Mouse (Mus musculus): Measurements from ENCODE around the gene Rsc1a1. TPM values are rescaled to one million over a fixed set of nuclear protein-coding genes. Genes with fewer than 3 reads are reported as not detected.

Rsc1a1 gene
- polyA plus RNA-seq, 1 experiment, result 14.1 TPM

- DNase-seq, result no peak
- 94% methylated on average over 11 of the region's 11 CpGs for WGBS
- no peak for TF ChIP-seq POLR2A (IDR thresholded peaks at IDR 0.05; ENCODE audit: borderline replicate concordance, extremely low read depth, low read depth, low read length)
- TF ChIP-seq CTCF (IDR thresholded peaks at IDR 0.05; ENCODE audit: insufficient read depth, low read length), result no peak
- no peak overlapping the region for H3K4me3 ChIP-seq (replicated peaks; ENCODE audit: extremely low read depth, low read depth, low read length)
- peaks cover 6% of the 10 kb centered on the region for H3K4me1 ChIP-seq (ENCODE audit: control insufficient read depth, insufficient read depth, low read length)
Observed at GRCm38 (mm10) chr4:141660884-141661283, 24.5 kb downstream of the Rsc1a1 start.

- WGBS, result 69% methylated on average over 4 of the region's 4 CpGs
- TF ChIP-seq CTCF (IDR thresholded peaks at IDR 0.05; ENCODE audit: insufficient read depth, low read length) (peak; percentile 27; the same call in 1 of the 2 replicates), POLR2A (IDR thresholded peaks at IDR 0.05; ENCODE audit: borderline replicate concordance, extremely low read depth, low read depth, low read length) (no peak)
- Histone ChIP-seq H3K4me1 (ENCODE audit: control insufficient read depth, insufficient read depth, low read length) (peaks cover 6% of the 10 kb centered on the region), H3K4me3 (replicated peaks; ENCODE audit: extremely low read depth, low read depth, low read length) (no peak overlapping the region)
- DNase-seq, result no peak
Observed at GRCm38 (mm10) chr4:141659739-141660138, 25.7 kb downstream of the Rsc1a1 start.

- H3K4me1 ChIP-seq (ENCODE audit: control insufficient read depth, insufficient read depth, low read length), result peaks cover 6% of the 10 kb centered on the region
- H3K4me3 ChIP-seq (replicated peaks; ENCODE audit: extremely low read depth, low read depth, low read length), result no peak overlapping the region
- 77% methylated on average over 6 of the region's 6 CpGs for WGBS
- no peak for DNase-seq
- TF ChIP-seq POLR2A (IDR thresholded peaks at IDR 0.05; ENCODE audit: borderline replicate concordance, extremely low read depth, low read depth, low read length) (no peak), CTCF (IDR thresholded peaks at IDR 0.05; ENCODE audit: insufficient read depth, low read length) (no peak)
Observed at GRCm38 (mm10) chr4:141658846-141659484, 26.4 kb downstream of the Rsc1a1 start.

GRCm38 (mm10) chr4:141656932-141657331, 28.5 kb downstream of the Rsc1a1 start:
- TF ChIP-seq POLR2A (IDR thresholded peaks at IDR 0.05; ENCODE audit: borderline replicate concordance, extremely low read depth, low read depth, low read length) (no peak), CTCF (IDR thresholded peaks at IDR 0.05; ENCODE audit: insufficient read depth, low read length) (no peak)
- Histone ChIP-seq H3K4me3 (replicated peaks; ENCODE audit: extremely low read depth, low read depth, low read length) (no peak overlapping the region), H3K4me1 (ENCODE audit: control insufficient read depth, insufficient read depth, low read length) (no peaks in the 10 kb centered on the region; the same call in 1 of the 2 replicates)
- no peak for DNase-seq
- 74% methylated on average over 8 of the region's 8 CpGs for WGBS

GRCm38 (mm10) chr4:141655908-141656608, 29.3 kb downstream of the Rsc1a1 start:
- 54% methylated on average over 12 of the region's 12 CpGs for WGBS
- DNase-seq, result peak; percentile 45
- no peak overlapping the region for H3K4me3 ChIP-seq (replicated peaks; ENCODE audit: extremely low read depth, low read depth, low read length)
- no peaks in the 10 kb centered on the region; the same call in 1 of the 2 replicates for H3K4me1 ChIP-seq (ENCODE audit: control insufficient read depth, insufficient read depth, low read length)
- TF ChIP-seq CTCF (IDR thresholded peaks at IDR 0.05; ENCODE audit: insufficient read depth, low read length) (no peak), POLR2A (IDR thresholded peaks at IDR 0.05; ENCODE audit: borderline replicate concordance, extremely low read depth, low read depth, low read length) (no peak)

GRCm38 (mm10) chr4:141654509-141654908, 30.9 kb downstream of the Rsc1a1 start:
- DNase-seq, result no peak
- no peak for TF ChIP-seq CTCF (IDR thresholded peaks at IDR 0.05; ENCODE audit: insufficient read depth, low read length)
- no peak for TF ChIP-seq POLR2A (IDR thresholded peaks at IDR 0.05; ENCODE audit: borderline replicate concordance, extremely low read depth, low read depth, low read length)
- WGBS, result 70% methylated on average over 6 of the region's 6 CpGs
- no peak overlapping the region for H3K4me3 ChIP-seq (replicated peaks; ENCODE audit: extremely low read depth, low read depth, low read length)
- no peaks in the 10 kb centered on the region; the same call in 1 of the 2 replicates for H3K4me1 ChIP-seq (ENCODE audit: control insufficient read depth, insufficient read depth, low read length)

GRCm38 (mm10) chr4:141653813-141654212, 31.6 kb downstream of the Rsc1a1 start:
- no peak overlapping the region for H3K4me3 ChIP-seq (replicated peaks; ENCODE audit: extremely low read depth, low read depth, low read length)
- DNase-seq, result peak; percentile 41
- 72% methylated on average over 13 of the region's 13 CpGs for WGBS

GRCm38 (mm10) chr4:141653044-141653443, 32.4 kb downstream of the Rsc1a1 start:
- 68% methylated on average over 8 of the region's 8 CpGs for WGBS

More at GRCm38 (mm10) chr4:141653813-141654212, 31.6 kb downstream of the Rsc1a1 start:
- TF ChIP-seq POLR2A (IDR thresholded peaks at IDR 0.05; ENCODE audit: borderline replicate concordance, extremely low read depth, low read depth, low read length) (no peak), CTCF (IDR thresholded peaks at IDR 0.05; ENCODE audit: insufficient read depth, low read length) (no peak)
- no peaks in the 10 kb centered on the region; the same call in 1 of the 2 replicates for H3K4me1 ChIP-seq (ENCODE audit: control insufficient read depth, insufficient read depth, low read length)

GRCm38 (mm10) chr4:141651944-141652343, 33.5 kb downstream of the Rsc1a1 start:
- no peaks in the 10 kb centered on the region; the same call in 1 of the 2 replicates for H3K4me1 ChIP-seq (ENCODE audit: control insufficient read depth, insufficient read depth, low read length)
- 80% methylated on average over 10 of the region's 10 CpGs for WGBS
- no peak for TF ChIP-seq POLR2A (IDR thresholded peaks at IDR 0.05; ENCODE audit: borderline replicate concordance, extremely low read depth, low read depth, low read length)
- TF ChIP-seq CTCF (IDR thresholded peaks at IDR 0.05; ENCODE audit: insufficient read depth, low read length), result no peak
- H3K4me3 ChIP-seq (replicated peaks; ENCODE audit: extremely low read depth, low read depth, low read length), result no peak overlapping the region
- DNase-seq, result no peak

More at GRCm38 (mm10) chr4:141653044-141653443, 32.4 kb downstream of the Rsc1a1 start:
- Histone ChIP-seq H3K4me3 (replicated peaks; ENCODE audit: extremely low read depth, low read depth, low read length) (no peak overlapping the region), H3K4me1 (ENCODE audit: control insufficient read depth, insufficient read depth, low read length) (no peaks in the 10 kb centered on the region; the same call in 1 of the 2 replicates)
- no peak for DNase-seq
- TF ChIP-seq POLR2A (IDR thresholded peaks at IDR 0.05; ENCODE audit: borderline replicate concordance, extremely low read depth, low read depth, low read length) (no peak), CTCF (IDR thresholded peaks at IDR 0.05; ENCODE audit: insufficient read depth, low read length) (no peak)
